Mouse (Mus musculus) embryo, embryonic 10.5 days (tissue): ENCODE measurements around the gene Ppp2r3a.

Experiments
- DNase-seq: peaks from one replicate; pipeline ENCODE4 v3.0.0-alpha.2; 2015; ENCODE audit warnings: low spot score

The Ppp2r3a gene

GRCm38 (mm10) chr9:101074332-101075021 lies 177.1 kb downstream of the Ppp2r3a start:
- DNase-seq, result peak; percentile 73

GRCm38 (mm10) chr9:101073987-101074331 lies 177.6 kb downstream of the Ppp2r3a start, which contains the start of gene Msl2:
TSS of gene Msl2 (plus strand) at chr9:101074101.
- no peak for DNase-seq

- DNase-seq, result peak; percentile 98
Observed at GRCm38 (mm10) chr9:101073041-101073986, 178.3 kb downstream of the Ppp2r3a start.

GRCm38 (mm10) chr9:101072506-101072905 lies 179.1 kb downstream of the Ppp2r3a start:
- DNase-seq, result no peak

- DNase-seq, result no peak
Observed at GRCm38 (mm10) chr9:101069781-101070180, 181.8 kb downstream of the Ppp2r3a start.

GRCm38 (mm10) chr9:101065076-101065602 lies 186.5 kb downstream of the Ppp2r3a start:
- DNase-seq, result no peak

- DNase-seq, result no peak
Observed at GRCm38 (mm10) chr9:101062253-101062780, 189.3 kb downstream of the Ppp2r3a start.

- no peak for DNase-seq
Observed at GRCm38 (mm10) chr9:101061035-101061434, 190.6 kb downstream of the Ppp2r3a start.

- DNase-seq, result no peak
Observed at GRCm38 (mm10) chr9:101057156-101057555, 194.4 kb downstream of the Ppp2r3a start.
